In the genomic region with DNA sequence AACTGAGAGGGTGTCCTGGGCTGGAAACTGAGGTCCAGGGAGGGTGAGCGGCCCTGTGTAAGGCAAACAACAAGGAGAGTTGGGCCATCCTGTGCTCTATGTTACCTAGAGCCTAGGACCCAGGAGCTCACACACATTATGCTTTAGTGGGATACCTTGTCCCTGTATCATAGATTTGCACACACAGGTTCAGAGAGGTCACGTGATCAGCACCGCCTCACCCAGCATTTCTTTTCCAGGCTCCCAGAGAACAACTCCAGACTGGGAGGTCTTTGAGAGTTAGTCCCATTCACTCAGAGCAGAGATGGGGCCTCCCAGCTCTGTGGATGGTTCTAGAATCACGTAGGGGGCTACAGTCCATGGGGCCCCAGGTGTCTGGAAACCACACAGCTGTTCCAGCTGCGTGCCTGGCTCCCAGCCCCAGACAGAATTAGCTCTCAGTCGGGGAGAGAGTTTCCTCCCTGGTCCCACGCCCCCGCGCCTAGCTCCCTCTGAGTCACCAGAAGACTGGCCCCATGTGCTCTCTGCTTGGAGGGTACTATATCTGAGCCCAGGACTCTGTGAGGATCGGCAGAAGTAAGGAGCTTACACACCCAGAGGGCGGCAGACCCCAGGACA, we compare ENCODE assay signal across 8 mouse cellular contexts. TPM values are rescaled to one million over a fixed set of nuclear protein-coding genes. Genes with fewer than 3 reads are reported as not detected.
DNase-seq lines count a peak whose midpoint lies in the region; ATAC-seq and TF ChIP-seq lines count a peak whose summit lies in the region.

No protein-coding gene starts in this region.

- WGBS in intestine, embryonic 16.5 days = 33% methylated on average over 11 of the region's 11 CpGs
- 34% methylated on average over 11 of the region's 11 CpGs for WGBS in stomach, postnatal 0 days
- 30% methylated on average over 11 of the region's 11 CpGs for WGBS in liver, embryonic 12.5 days (ENCODE audit: insufficient replicate concordance)

- peaks cover 14% of the 10 kb centered on the region for H3K4me1 ChIP-seq in intestine, embryonic 16.5 days (ENCODE audit: control insufficient read depth, insufficient read depth, low read length)
- H3K4me1 ChIP-seq in stomach, postnatal 0 days (replicated peaks; ENCODE audit: control insufficient read depth, insufficient read depth) = no peaks in the 10 kb centered on the region
- no peaks in the 10 kb centered on the region for H3K4me1 ChIP-seq in liver, embryonic 12.5 days

- H3K4me2 ChIP-seq in intestine, embryonic 16.5 days (ENCODE audit: low read depth, low read length) = no peak overlapping the region
- H3K4me2 ChIP-seq in stomach, postnatal 0 days (replicated peaks; ENCODE audit: low read depth) = no peak overlapping the region
- no peak overlapping the region for H3K4me2 ChIP-seq in liver, embryonic 12.5 days

- H3K27ac ChIP-seq in intestine, embryonic 16.5 days (ENCODE audit: low read length) = no peak overlapping the region
- H3K27ac ChIP-seq in stomach, postnatal 0 days (replicated peaks) = no peak overlapping the region; the same call in 1 of the 2 replicates
- no peak overlapping the region for H3K27ac ChIP-seq in liver, embryonic 12.5 days

- TF ChIP-seq EP300 in stomach, postnatal 0 days (optimal IDR thresholded peaks at IDR 0.05) = no peak

- peak; percentile 47 for DNase-seq in adrenal gland, postnatal 14 days
- DNase-seq in adrenal gland, adult 18-20 months (ENCODE audit: low spot score in 2 of 2) = no peak
- peak; percentile 40 for DNase-seq in urinary bladder, postnatal 25 days (ENCODE audit: low spot score)
- DNase-seq in urinary bladder, adult 2 months (ENCODE audit: low spot score) = no peak
- peak; percentile 46 for DNase-seq in stomach, postnatal 0 days (ENCODE audit: low spot score)
- no peak for DNase-seq in ovary, postnatal 10 days (ENCODE audit: low spot score)

- ATAC-seq in intestine, embryonic 16.5 days = peak; percentile 60; the same call in 1 of the 2 replicates
- peak; percentile 53; the same call in 1 of the 2 replicates for ATAC-seq in stomach, postnatal 0 days (ENCODE audit: low FRiP score, low TSS enrichment)
- ATAC-seq in liver, embryonic 12.5 days = no peak

- H3K9me3 ChIP-seq in intestine, embryonic 16.5 days (ENCODE audit: control insufficient read depth, low read length) = no peaks in the 10 kb centered on the region
- no peaks in the 10 kb centered on the region for H3K9me3 ChIP-seq in stomach, postnatal 0 days (ENCODE audit: control insufficient read depth, low read length)
- no peaks in the 10 kb centered on the region for H3K9me3 ChIP-seq in liver, embryonic 12.5 days (replicated peaks)

- H3K27me3 ChIP-seq in intestine, embryonic 16.5 days (replicated peaks; ENCODE audit: control insufficient read depth, insufficient read depth, low read length) = no peaks in the 10 kb centered on the region
- H3K27me3 ChIP-seq in stomach, postnatal 0 days (ENCODE audit: control insufficient read depth, insufficient read depth, low read length) = no peaks in the 10 kb centered on the region
- peaks cover 12% of the 10 kb centered on the region for H3K27me3 ChIP-seq in liver, embryonic 12.5 days (replicated peaks)

- H3K36me3 ChIP-seq in intestine, embryonic 16.5 days (ENCODE audit: control insufficient read depth, insufficient read depth, low read length) = no peaks in the 10 kb centered on the region
- H3K36me3 ChIP-seq in stomach, postnatal 0 days (ENCODE audit: control insufficient read depth, insufficient read depth, low read length) = no peaks in the 10 kb centered on the region
- H3K36me3 ChIP-seq in liver, embryonic 12.5 days = no peaks in the 10 kb centered on the region

- H3K4me3 ChIP-seq in intestine, embryonic 16.5 days (ENCODE audit: low read length) = no peak overlapping the region
- no peak overlapping the region for H3K4me3 ChIP-seq in stomach, postnatal 0 days (ENCODE audit: low read depth, low read length)
- no peak overlapping the region for H3K4me3 ChIP-seq in liver, embryonic 12.5 days

- H3K9ac ChIP-seq in intestine, embryonic 16.5 days (ENCODE audit: low read depth, low read length) = no peak overlapping the region
- no peak overlapping the region for H3K9ac ChIP-seq in stomach, postnatal 0 days (ENCODE audit: low read length)
- H3K9ac ChIP-seq in liver, embryonic 12.5 days = no peak overlapping the region

- TF ChIP-seq CTCF in stomach, postnatal 0 days (IDR thresholded peaks at IDR 0.05; ENCODE audit: low read depth) = no peak

RNA-seq across cellular contexts. Expression of a gene that starts 22.3 kb away (rescaled TPM):
- 10.6 and 11.3 TPM in 2 replicates for total RNA-seq in adrenal gland, postnatal 14 days (2021)
- total RNA-seq in adrenal gland, adult 18-20 months (2021) = 10 to 100 TPM; 18.1 to 39.3 TPM
- polyA plus RNA-seq in urinary bladder, adult 2 months (2012; rRNA removed) = 10.0 and 12.2 TPM in 2 replicates
- 1.3 and 2.3 TPM in 2 replicates for polyA plus RNA-seq in intestine, embryonic 16.5 days (2015; fragmentation: Nextera tagmentation; extraction: Ambion mirVana)
- 2.0 and 2.6 TPM in 2 replicates for polyA plus RNA-seq in stomach, postnatal 0 days (2015; fragmentation: Nextera tagmentation; extraction: Ambion mirVana)
- 1.7 and 1.9 TPM in 2 replicates for polyA plus RNA-seq in liver, embryonic 12.5 days (2016; fragmentation: Nextera tagmentation; extraction: Ambion mirVana)

Comparison
In these comparisons a context has a peak if more than half of its experiments do, and no peak if none do; other contexts are left out.
1. DNase-seq: peak in adrenal gland, postnatal 14 days (single experiment), urinary bladder, postnatal 25 days (single experiment) and stomach, postnatal 0 days (single experiment); none in adrenal gland, adult 18-20 months (0 of 2), urinary bladder, adult 2 months (single experiment) and ovary, postnatal 10 days (single experiment).